Mouse (Mus musculus): ENCODE measurements around the gene Dlg2.

- no peak for TF ChIP-seq POLR2A (IDR thresholded peaks at IDR 0.05; ENCODE audit: borderline replicate concordance, extremely low read depth, insufficient read depth, insufficient read length, poor library complexity, severe bottlenecking)
- TF ChIP-seq CTCF (IDR thresholded peaks at IDR 0.05; ENCODE audit: borderline replicate concordance, extremely low read depth, insufficient read depth, insufficient read length) = no peak
Observed at GRCm38 (mm10) chr7:91877804-91878203, 1401.3 kb downstream of the Dlg2 start.

Measured in brain, embryonic 14.5 days (tissue).